Comparison of ENCODE assay signal across 8 mouse cellular contexts in genomic region chr16:20497980-20498676, GRCm38 (mm10). TPM values are rescaled to one million over a fixed set of nuclear protein-coding genes. Genes with fewer than 3 reads are reported as not detected.
DNase-seq lines count a peak whose midpoint lies in the region; ATAC-seq and TF ChIP-seq lines count a peak whose summit lies in the region.

No protein-coding gene starts in this region.

- peaks cover 27% of the 10 kb centered on the region for H3K4me1 ChIP-seq in erythroblast, embryonic 14.5 days (ENCODE audit: control insufficient read depth)
- no peaks in the 10 kb centered on the region for H3K4me1 ChIP-seq in heart, postnatal 0 days (ENCODE audit: control insufficient read depth, insufficient read depth)
- peaks cover 30% of the 10 kb centered on the region for H3K4me1 ChIP-seq in liver, embryonic 15.5 days (replicated peaks)

- 7% methylated on average over 16 of the region's 16 CpGs for WGBS in heart, postnatal 0 days
- WGBS in liver, embryonic 15.5 days (ENCODE audit: insufficient replicate concordance): 18% methylated on average over 16 of the region's 16 CpGs

- no peak for TF ChIP-seq CTCF in heart, postnatal 0 days (IDR thresholded peaks at IDR 0.05; ENCODE audit: low read depth)

- peak; percentile 53 for DNase-seq in ES-CJ7 (ENCODE audit: low read depth, low spot score)
- DNase-seq in heart, postnatal 0 days (ENCODE audit: low spot score): no peak
- DNase-seq in yolk sac, embryonic 10.5 days (ENCODE audit: low spot score): peak; percentile 50
- DNase-seq in B cell, adult 2 months: no peak
- no peak for DNase-seq in frontal cortex, postnatal 14 days (ENCODE audit: low spot score in 2 of 2)

- H3K36me3 ChIP-seq in erythroblast, embryonic 14.5 days (ENCODE audit: control insufficient read depth): peaks cover 23% of the 10 kb centered on the region
- H3K36me3 ChIP-seq in heart, postnatal 0 days (replicated peaks; ENCODE audit: control insufficient read depth, insufficient read depth, low read length): peaks cover 21% of the 10 kb centered on the region
- peaks cover 22% of the 10 kb centered on the region for H3K36me3 ChIP-seq in liver, embryonic 15.5 days (replicated peaks)

- H3K27me3 ChIP-seq in erythroblast, embryonic 14.5 days (ENCODE audit: control insufficient read depth): peaks cover 6% of the 10 kb centered on the region
- no peaks in the 10 kb centered on the region for H3K27me3 ChIP-seq in heart, postnatal 0 days (ENCODE audit: control insufficient read depth, insufficient read depth, low read length)
- no peaks in the 10 kb centered on the region; the same call in 1 of the 2 replicates for H3K27me3 ChIP-seq in liver, embryonic 15.5 days

- H3K9ac ChIP-seq in heart, postnatal 0 days (replicated peaks; ENCODE audit: low read depth, low read length): peak overlapping the region; percentile 82
- H3K9ac ChIP-seq in liver, embryonic 15.5 days: peak overlapping the region; percentile 68

- ATAC-seq in erythroblast, adult 5-6 weeks (replicated peaks; ENCODE audit: low FRiP score, poor library complexity, severe bottlenecking): no peak
- no peak for ATAC-seq in heart, postnatal 0 days (ENCODE audit: insufficient read depth, low read depth)
- ATAC-seq in liver, embryonic 15.5 days (ENCODE audit: insufficient read depth): peak; percentile 42; the same call in 1 of the 2 replicates

- no peak overlapping the region for H3K27ac ChIP-seq in heart, postnatal 0 days (ENCODE audit: low read depth)
- 0 out of 2 replicates have a peak overlapping the region, but pooled peaks have one; percentile 35 for H3K27ac ChIP-seq in liver, embryonic 15.5 days (replicated peaks)

- H3K4me2 ChIP-seq in heart, postnatal 0 days (ENCODE audit: low read depth, low read length): peak overlapping the region; percentile 82
- peak overlapping the region; percentile 79 for H3K4me2 ChIP-seq in liver, embryonic 15.5 days

- no peaks in the 10 kb centered on the region for H3K9me3 ChIP-seq in erythroblast, embryonic 14.5 days (ENCODE audit: control insufficient read depth, low read length)
- no peaks in the 10 kb centered on the region for H3K9me3 ChIP-seq in heart, postnatal 0 days (replicated peaks; ENCODE audit: control insufficient read depth, low read length)
- H3K9me3 ChIP-seq in liver, embryonic 15.5 days (replicated peaks): no peaks in the 10 kb centered on the region

- peak overlapping the region; percentile 70 for H3K4me3 ChIP-seq in erythroblast, embryonic 14.5 days (replicated peaks)
- H3K4me3 ChIP-seq in heart, postnatal 0 days (ENCODE audit: low read depth, low read length): peak overlapping the region; percentile 80
- H3K4me3 ChIP-seq in liver, embryonic 15.5 days (replicated peaks): peak overlapping the region; percentile 78

- no peak for TF ChIP-seq EP300 in heart, postnatal 0 days (IDR thresholded peaks at IDR 0.05; ENCODE audit: low read depth)

RNA-seq across cellular contexts. Expression of gene Eif2b5, which starts 0.5 kb away (rescaled TPM):
- polyA plus RNA-seq in erythroblast, embryonic 14.5 days (2012): 0.70 and 0.73 TPM in 2 replicates
- total RNA-seq in erythroblast, adult 5-6 weeks (2015; ENCODE audit: low replicate concordance): 7.7 and 10.4 TPM in 2 replicates
- total RNA-seq in erythroblast, adult 5-6 weeks (2017; ENCODE audit: low replicate concordance): 9.1 and 14.1 TPM in 2 replicates
- 67.6 and 86.3 TPM in 2 replicates for total RNA-seq in heart, postnatal 0 days (2014; rRNA removed; ENCODE audit: low replicate concordance)
- polyA plus RNA-seq in heart, postnatal 0 days (2015; fragmentation: Nextera tagmentation; extraction: Ambion mirVana): 60.0 and 60.2 TPM in 2 replicates
- 44.1 and 48.7 TPM in 2 replicates for polyA plus RNA-seq in liver, embryonic 15.5 days (2015; fragmentation: Nextera tagmentation; extraction: Ambion mirVana)

RNA-seq across cellular contexts. Expression of gene Dvl3, which starts 18.7 kb away (rescaled TPM):
- polyA plus RNA-seq in erythroblast, embryonic 14.5 days (2012): 1.4 TPM in 2 replicates
- 3.8 and 10.0 TPM in 2 replicates for total RNA-seq in erythroblast, adult 5-6 weeks (2015; ENCODE audit: low replicate concordance)
- 1.1 and 1.7 TPM in 2 replicates for total RNA-seq in erythroblast, adult 5-6 weeks (2017; ENCODE audit: low replicate concordance)
- 30.1 and 36.9 TPM in 2 replicates for total RNA-seq in heart, postnatal 0 days (2014; rRNA removed; ENCODE audit: low replicate concordance)
- polyA plus RNA-seq in heart, postnatal 0 days (2015; fragmentation: Nextera tagmentation; extraction: Ambion mirVana): 10.0 and 11.4 TPM in 2 replicates
- 3.8 and 4.8 TPM in 2 replicates for polyA plus RNA-seq in liver, embryonic 15.5 days (2015; fragmentation: Nextera tagmentation; extraction: Ambion mirVana)

RNA-seq across cellular contexts. Expression of gene Ap2m1, which starts 37.1 kb away (rescaled TPM):
- 16.9 TPM in 2 replicates for polyA plus RNA-seq in erythroblast, embryonic 14.5 days (2012)
- total RNA-seq in erythroblast, adult 5-6 weeks (2015; ENCODE audit: low replicate concordance): 124 and 125 TPM in 2 replicates
- 81.1 and 126 TPM in 2 replicates for total RNA-seq in erythroblast, adult 5-6 weeks (2017; ENCODE audit: low replicate concordance)
- total RNA-seq in heart, postnatal 0 days (2014; rRNA removed; ENCODE audit: low replicate concordance): 327 and 429 TPM in 2 replicates
- polyA plus RNA-seq in heart, postnatal 0 days (2015; fragmentation: Nextera tagmentation; extraction: Ambion mirVana): 363 and 375 TPM in 2 replicates
- 386 and 395 TPM in 2 replicates for polyA plus RNA-seq in liver, embryonic 15.5 days (2015; fragmentation: Nextera tagmentation; extraction: Ambion mirVana)

RNA-seq across cellular contexts. Expression of gene Abcf3, which starts 50.2 kb away (rescaled TPM):
- 0.73 and 2.6 TPM in 2 replicates for polyA plus RNA-seq in erythroblast, embryonic 14.5 days (2012)
- total RNA-seq in erythroblast, adult 5-6 weeks (2015; ENCODE audit: low replicate concordance): 8.2 and 11.0 TPM in 2 replicates
- total RNA-seq in erythroblast, adult 5-6 weeks (2017; ENCODE audit: low replicate concordance): 8.9 and 24.7 TPM in 2 replicates
- total RNA-seq in heart, postnatal 0 days (2014; rRNA removed; ENCODE audit: low replicate concordance): 47.1 and 76.5 TPM in 2 replicates
- 42.2 and 44.3 TPM in 2 replicates for polyA plus RNA-seq in heart, postnatal 0 days (2015; fragmentation: Nextera tagmentation; extraction: Ambion mirVana)
- polyA plus RNA-seq in liver, embryonic 15.5 days (2015; fragmentation: Nextera tagmentation; extraction: Ambion mirVana): 24.6 and 28.4 TPM in 2 replicates

Comparison
In these comparisons a context has a peak if more than half of its experiments do, and no peak if none do; other contexts are left out.
1. DNase-seq: peak in ES-CJ7 (single experiment) and yolk sac, embryonic 10.5 days (single experiment); none in heart, postnatal 0 days (single experiment), B cell, adult 2 months (0 of 2) and frontal cortex, postnatal 14 days (0 of 2).
2. RNA of gene Eif2b5, which starts 0.5 kb away (polyA plus RNA-seq): 60.0 to 60.2 TPM in heart, postnatal 0 days and 44.1 to 48.7 TPM in liver, embryonic 15.5 days; 0.70 to 0.73 TPM in erythroblast, embryonic 14.5 days; every median in the first group is over 10 times any median in the second.
3. RNA of gene Ap2m1, which starts 37.1 kb away (polyA plus RNA-seq): 386 to 395 TPM in liver, embryonic 15.5 days and 363 to 375 TPM in heart, postnatal 0 days; 16.9 TPM in erythroblast, embryonic 14.5 days; every median in the first group is over 10 times any median in the second.
4. Peak in every context shown above with its lines, with median percentiles within 50 percentile points of each other: H3K4me3 ChIP-seq.